Mouse (Mus musculus): ENCODE measurements at regions not wholly inside any gene's neighbourhood (a gene's known extent, or its start where the extent isn't known, plus 50 kb on each side); places are given as distances from the start of the nearest gene placed in this dataset.
A peak's percentile ranks its signal among the peaks of the same experiment; 100 is the strongest.

GRCm38 (mm10) chr2:10999217-10999618 is 172.7 kb upstream of the Prkcq start:
- DNase-seq = peak; percentile 16

GRCm38 (mm10) chr2:11005806-11006205 is 166.1 kb upstream of the Prkcq start:
- no peak for DNase-seq

DNA sequence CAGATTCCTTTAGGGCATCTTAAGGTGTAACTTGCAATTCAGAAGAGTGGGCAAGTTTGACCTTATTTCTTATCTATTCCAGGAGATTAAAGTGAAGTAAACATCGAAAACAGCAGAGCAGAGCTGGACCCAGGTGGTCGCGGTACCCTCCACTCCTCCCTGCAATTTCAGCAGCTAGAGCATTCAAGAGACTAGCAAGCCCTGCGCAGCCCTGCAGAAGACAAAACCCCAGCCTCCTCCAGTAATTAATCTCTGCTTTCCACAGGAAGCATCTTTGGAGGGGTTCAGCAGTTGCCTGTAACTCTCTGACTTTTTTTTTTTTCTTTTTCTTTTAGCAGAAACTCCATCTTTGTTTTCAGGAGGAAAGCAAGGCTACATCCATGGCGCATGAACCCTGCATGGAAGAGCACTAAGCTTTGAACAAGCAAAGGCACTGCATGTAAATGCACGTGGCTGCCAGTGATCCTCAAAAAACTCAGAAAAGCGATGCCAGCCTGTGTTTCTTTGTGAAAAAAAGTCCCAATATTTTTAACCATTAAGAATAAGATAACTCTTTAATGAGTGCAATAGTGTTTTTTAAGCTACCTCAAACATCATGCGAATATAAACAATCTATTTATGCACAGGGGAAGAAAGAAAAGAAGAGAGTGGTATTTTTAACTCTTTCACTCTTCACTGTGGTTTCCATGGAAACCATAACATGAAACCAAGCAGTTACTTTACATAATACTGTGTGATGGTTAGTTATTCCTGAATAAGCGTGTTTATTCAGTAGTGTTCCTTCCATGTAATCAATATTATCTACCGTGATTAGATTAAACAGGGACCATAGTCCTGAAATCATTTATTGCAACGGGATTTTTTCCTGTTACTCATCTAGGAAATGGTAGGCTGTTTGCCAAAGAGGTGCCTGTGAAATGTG is 160.6 kb upstream of the Prkcq start:
- no peak for DNase-seq

GRCm38 (mm10) chr2:11012312-11012860 is 159.5 kb upstream of the Prkcq start:
- DNase-seq = no peak

DNA sequence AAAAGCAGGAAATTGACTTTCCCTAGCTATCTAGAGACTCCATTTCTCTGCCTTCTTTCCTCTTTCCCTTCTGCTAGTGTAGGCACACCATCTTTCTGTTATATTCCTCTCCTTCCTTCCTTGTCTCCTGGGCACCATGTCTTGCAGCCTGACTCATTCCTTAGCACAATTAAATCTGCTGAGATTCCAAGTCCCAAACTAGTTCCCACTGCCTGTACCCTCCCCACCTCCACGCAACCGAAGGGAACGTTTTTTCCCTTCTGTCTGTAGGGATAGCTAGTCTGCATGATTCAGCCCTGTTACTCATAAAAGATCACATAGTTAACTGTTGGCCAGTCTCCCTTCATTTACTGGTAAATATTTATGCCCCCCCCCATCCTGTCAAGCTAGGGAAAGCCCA is 158.8 kb upstream of the Prkcq start:
- no peak for DNase-seq

DNA sequence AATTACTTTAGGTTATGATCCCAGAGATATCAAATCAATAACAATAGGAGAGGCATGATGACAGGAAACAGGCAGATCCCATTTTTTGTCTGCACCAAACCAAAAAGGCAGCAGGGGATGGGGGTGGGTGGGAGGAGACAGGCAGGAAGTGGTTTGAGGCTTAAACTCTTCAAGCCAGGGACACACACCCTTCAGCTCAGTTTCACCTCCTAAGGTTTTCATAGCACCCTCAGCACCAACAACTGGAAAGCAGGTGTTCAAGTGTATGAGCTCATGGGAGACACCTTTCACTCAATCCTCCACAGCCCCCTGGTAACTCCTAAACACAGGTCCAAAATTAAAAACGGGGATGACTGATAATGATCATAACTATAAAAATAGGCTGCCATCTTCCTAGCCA is 155.5 kb upstream of the Prkcq start:
- no peak for DNase-seq

DNA sequence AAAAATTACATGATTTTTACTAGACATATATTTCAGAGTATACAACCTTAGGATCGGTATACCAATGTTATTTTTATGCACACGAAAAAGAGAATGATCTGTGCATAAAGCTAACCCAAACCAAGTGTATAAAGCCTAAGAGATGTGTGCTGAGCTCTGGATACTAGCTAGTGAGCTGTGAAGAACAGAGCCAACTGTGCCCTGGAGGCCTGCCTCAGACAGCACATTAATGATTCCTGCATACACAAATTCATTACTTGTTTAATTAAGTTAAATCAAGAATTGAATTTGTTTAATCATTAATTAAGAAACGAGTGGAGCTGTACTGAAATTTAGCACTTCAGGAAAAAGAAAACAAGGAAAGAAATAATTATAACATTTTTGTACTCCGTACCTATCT is 139.0 kb upstream of the Prkcq start:
- no peak for DNase-seq

DNA sequence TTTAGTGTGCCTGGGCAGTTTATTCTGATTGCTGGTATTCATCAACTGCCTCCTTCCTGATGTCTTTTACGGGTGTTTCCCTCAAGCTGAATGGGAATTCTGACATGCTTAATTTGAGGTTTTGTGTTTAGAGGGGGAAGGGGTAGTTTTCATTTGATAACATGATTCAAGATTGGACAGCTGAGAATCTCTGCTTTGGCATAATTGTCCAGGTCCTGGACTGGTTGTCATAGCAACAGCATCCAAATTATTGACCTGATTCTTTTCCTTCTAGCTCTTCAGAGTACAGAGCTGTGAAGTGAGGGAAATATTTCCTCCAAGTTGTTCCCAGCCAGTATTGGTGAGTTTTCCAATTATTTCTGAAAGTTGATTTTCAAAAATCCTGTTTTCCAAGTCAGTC is 137.7 kb upstream of the Prkcq start:
- DNase-seq = no peak

DNA sequence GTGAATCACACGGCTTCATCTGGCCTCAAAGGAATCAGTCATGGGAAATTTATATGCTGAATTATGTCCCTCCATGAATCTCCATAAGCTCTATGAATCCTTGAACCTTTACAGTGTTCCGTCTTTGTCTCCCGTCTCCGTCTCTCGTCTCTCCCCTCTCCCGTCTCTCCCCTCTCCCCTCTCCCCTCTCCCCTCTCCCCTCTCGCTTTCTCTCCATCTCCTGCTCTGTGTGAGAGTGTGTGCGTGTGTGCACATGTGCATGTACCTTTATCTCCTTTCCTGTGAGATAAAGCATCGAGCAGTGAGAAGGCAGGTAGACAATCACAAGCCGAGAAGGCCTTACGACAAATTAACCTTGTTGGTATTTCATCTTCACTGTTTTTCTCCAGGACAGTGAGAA is 134.6 kb upstream of the Prkcq start:
- no peak for DNase-seq

DNA sequence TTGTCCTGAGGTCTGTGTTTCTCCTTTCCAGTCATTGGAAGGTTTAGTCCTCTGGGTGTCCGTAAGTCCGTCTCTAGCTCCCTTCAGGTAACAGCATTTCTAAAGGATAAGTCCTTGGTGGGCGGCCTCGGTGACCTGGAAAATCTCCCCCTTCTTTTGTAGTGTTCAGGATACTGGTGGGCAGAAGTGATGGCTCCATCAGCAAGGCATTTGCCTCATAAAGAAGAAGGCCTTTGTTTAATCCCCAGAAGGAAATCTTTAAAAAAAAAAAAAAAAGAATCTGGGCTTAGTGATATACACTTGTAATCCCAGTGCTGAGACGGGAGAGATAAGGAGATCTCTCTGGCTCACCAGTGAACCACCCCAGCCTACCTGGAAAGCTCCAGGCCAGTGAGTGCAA is 133.5 kb upstream of the Prkcq start:
- no peak for DNase-seq

DNA sequence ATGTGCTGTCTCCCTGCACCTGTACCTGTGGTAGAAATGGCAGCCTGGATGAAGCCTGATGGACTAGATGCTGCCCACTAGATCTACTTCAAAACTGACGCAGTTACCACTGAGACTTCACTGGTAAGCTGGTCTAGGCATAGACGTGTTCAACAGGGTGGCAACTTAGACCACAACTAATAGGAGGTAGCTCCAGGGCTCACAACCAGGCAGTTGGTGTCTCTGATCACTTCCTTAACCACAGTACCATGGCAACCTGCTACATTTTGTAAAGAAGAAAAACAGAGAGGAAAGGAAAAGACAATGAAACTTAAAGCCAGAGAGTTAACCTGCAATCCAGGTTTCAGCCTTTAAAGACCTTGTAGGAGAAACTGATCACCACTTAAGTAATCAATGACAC is 131.9 kb upstream of the Prkcq start:
- DNase-seq = no peak

GRCm38 (mm10) chr2:11044727-11045274 is 127.1 kb upstream of the Prkcq start:
- no peak for DNase-seq

GRCm38 (mm10) chr2:11051621-11052020 is 120.3 kb upstream of the Prkcq start:
- no peak for DNase-seq

DNA sequence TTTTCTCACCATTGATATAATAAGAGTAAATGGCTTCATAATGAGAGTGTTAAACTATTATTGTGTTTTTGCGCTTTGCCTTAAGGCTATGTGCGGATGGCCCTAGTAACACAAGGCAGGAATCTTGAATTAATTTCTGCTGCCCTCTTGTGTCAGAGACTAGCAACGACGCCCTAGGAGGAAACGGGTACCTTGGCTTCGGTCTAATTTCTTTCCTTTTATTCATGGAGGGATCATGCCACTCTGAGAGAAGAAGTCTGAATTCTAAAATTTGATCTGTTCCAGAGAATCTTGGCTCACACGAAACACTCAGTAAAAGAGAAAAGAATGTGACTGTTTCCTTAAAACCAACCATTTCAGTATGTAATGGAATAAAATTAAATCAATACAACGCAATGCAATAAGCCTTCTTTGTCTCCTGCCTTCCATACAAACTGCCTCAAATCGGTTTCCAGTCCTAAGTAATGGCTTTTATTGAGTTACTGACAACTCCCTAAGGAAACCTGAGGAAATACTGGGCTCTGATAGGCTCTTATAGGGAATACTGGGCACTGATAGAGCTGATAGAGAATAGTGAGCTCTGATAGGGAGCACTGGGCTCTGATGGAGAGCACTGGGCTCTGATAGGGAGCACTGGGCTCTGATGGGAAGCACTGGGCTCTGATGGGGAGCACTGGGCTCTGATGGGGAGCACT is 112.0 kb upstream of the Prkcq start:
- peak; percentile 43 for DNase-seq

DNA sequence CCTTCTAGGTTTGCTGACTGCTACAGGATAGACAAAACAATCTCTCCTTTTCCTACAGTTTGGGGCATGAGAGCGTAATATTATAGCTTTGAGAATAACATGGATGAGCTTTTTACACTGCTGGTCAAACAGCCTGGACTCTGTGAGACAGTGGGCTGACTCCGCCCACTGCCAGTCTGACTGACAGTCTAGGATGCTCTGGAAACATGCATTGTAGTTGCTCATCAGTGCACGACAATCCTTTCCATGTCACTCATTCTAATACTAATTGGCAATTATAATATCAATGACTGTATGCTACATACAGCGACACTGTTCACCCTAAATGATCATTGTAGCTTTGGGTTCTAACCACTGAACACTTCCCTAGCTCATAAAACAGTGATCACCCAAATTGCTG is 104.5 kb upstream of the Prkcq start:
- DNase-seq = no peak

DNA sequence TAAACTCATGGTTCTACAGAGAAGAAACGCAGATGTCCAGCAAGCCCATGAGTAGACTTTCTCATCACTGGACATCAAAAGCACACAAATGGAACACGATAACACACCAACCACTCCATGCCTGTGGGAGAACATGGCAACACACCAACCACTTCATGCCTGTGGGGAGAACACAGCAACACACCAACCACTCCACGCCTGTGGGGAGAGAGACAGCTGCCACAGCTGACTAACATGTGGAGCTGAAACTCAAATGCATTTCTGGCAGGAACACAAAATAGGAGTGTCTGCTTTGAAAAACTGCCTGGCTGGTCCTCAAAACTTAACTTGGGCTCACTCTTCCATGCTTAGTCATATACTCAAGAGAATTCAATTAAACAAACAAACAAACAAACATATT is 88.4 kb upstream of the Prkcq start:
- no peak for DNase-seq

GRCm38 (mm10) chr2:11086996-11087395 is 84.9 kb upstream of the Prkcq start:
- peak; percentile 19 for DNase-seq

GRCm38 (mm10) chr2:11099834-11100622 is 71.9 kb upstream of the Prkcq start:
- peak; percentile 4 for DNase-seq

DNA sequence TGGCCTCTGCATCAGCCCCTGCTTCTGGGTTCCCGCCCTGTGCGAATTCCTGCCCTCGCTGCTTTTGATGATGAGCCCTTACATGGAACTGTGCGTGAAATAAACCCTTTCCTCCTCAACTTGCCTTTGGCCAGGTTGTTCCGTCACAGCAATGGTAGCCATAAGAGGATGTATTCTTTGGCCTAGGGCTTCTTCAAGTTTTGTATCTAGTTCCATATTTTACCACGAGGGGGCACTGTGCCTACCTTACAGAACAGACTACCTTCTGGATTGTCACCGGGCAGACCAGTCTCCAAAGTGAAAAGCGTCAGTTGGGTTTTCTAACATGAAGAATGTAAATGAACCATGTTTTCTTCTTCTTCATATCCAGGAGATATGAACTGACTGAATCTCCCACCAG is 58.7 kb upstream of the Prkcq start:
- peak; percentile 82 for DNase-seq

DNA sequence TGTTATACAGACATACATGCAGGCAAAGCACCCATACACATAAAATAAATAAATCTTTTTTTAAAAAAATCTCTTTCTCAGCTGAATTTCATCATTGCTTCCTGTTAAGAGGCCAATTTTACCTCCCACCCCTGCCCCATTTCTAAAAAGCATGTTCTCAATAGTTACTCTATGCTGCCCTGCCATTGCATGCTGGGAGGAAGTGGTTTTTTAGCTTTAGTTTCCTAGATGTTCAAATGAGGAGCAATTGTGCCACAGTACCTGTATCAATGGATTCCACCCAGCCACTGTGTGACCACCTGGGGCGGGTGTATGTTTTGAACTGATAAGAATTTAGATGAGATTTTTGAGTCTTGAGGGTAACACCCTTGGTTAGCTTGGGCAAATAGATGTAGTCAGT is 53.3 kb upstream of the Prkcq start:
- DNase-seq = peak; percentile 3

- peak; percentile 9 for DNase-seq
Measured at GRCm38 (mm10) chr2:11119301-11119700, 52.6 kb upstream of the Prkcq start.
